Mouse (Mus musculus): ENCODE measurements around the gene Nol6. TPM values are rescaled to one million over a fixed set of nuclear protein-coding genes. Genes with fewer than 3 reads are reported as not detected.
"Not testable (repeated sequence)": the region's sequence is repeated elsewhere in the genome, so short reads cannot be mapped to it uniquely, and the experiment has no call there.

The Nol6 gene
- total RNA-seq, 2 experiments from 2014 or later, result 54.9 to 56.2 TPM

DNA sequence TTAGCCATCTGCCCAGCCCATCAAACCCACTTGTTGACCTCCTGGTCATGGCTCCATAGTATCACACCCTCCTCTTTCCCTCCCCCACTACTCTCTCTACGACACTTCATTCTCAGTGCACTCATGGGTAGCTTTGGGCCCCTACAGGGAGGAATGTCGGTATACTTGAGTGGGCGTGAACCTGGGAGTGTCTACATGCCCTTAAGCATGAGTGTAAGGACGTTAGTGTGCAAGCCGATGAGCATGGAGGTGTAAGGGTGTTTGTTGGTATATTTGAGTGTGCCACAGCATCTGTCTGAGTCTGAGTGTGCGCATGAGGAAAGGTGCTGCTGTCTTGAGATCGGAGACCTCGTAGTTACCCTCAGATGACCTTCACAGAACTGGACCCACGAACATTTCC, 37.3 kb downstream of the Nol6 start:
- no peak for DNase-seq (ENCODE audit: low spot score in 2 of 2)

- no peak for DNase-seq (ENCODE audit: low spot score in 2 of 2)
These were observed 39.4 kb downstream of the Nol6 start for GRCm38 (mm10) chr4:41084819-41085218.

DNA sequence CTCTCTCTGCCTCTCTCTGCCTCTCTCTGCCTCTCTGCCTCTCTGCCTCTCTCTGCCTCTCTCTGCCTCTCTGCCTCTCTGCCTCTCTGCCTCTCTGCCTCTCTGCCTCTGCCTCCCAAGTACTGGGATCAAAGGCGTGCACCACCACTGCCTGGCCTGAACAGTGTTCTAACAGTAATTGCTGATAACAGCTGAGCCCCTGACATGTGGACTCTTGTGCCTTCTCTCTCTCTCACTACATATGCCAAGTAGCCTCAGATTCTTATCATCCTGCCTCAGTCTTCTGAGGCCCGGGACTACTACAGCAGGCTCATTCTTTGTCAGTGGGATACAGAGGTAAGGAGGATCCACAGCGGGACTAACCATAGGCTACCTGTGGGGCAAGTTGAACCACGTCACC, 41.5 kb downstream of the Nol6 start:
- DNase-seq (ENCODE audit: low spot score in 2 of 2), result not testable (repeated sequence)

DNA sequence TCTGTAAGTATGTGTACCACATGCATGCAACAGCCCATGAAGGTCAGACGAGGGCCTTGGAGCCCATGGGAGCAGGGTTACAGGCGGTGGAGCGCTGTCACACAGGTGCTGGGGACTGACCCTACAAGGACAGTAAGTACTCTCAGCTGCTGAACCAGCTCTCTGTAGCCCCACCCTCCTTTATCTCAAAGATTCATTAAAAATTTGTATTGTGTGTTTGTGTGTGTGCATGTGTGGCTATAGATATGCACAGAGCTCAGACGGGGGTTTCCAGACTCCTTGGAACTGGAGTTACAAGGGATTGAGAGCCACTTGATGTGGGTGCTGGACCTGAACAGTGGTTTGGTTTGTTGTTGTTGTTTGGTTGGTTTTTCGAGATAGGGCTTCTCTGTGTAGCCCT, 42.5 kb downstream of the Nol6 start:
- DNase-seq (ENCODE audit: low spot score in 2 of 2), result no peak

DNA sequence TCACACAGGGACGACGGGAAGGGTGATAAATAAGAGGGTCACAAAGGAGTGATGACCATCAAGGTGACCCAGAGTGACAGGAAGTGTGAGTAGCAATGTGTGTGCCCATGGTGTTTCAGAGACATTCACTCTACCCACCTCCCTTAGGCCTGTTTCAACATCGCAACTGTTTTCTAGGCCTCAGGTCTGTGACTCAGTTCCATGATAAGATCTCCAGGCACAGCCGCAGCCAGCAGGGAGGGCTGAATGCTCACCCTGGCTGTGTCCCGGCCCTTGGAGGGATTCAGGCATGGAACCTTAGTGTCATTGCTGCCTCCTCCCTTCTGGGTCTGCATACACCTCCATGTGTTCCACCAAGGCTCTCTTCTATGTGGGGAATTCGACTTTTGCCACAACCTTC, 45.5 kb downstream of the Nol6 start:
- DNase-seq (ENCODE audit: low spot score in 2 of 2), result no peak

GRCm38 (mm10) chr4:41074461-41074860, 49.8 kb downstream of the Nol6 start:
- no peak for DNase-seq (ENCODE audit: low spot score in 2 of 2)

DNA sequence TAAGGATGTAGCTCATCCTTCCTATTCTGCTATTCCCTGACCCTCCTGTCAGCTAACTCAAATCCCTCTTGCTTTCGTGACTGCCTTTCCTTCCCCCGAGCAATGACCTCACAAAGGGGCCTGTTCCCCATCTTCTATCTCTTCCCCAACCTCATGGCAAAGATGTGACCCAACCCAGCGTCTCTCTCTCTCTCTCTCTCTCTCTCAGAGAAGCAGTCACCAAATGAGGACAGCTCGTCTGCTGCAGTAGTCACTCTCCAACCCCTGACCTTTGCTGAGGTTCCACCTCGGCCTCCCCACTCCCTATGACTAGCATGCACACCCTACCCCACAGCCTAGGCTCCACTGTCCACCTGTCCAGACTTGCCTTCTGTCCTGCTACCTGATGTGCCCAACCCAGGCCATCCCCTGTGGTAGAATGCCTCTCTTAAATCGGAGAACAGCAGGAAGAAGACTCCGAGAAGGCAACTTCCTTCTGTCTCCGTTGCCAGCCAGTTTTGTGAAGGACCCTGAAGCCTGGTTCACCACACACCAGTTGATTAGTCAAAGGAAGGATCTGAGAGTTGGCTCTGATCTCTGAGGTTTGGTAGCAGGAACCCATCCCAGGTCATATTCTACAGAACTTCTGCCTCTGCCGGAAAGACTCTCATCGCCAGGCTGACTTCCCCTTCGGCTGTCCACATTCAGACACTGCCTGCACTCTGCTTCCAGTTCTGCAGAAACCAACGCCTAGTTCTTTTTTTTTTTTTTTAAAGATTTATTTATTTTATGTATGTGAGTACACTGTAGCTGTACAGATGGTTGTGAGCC, 51.0 kb downstream of the Nol6 start:
- DNase-seq (ENCODE audit: low spot score in 2 of 2), result no peak

DNA sequence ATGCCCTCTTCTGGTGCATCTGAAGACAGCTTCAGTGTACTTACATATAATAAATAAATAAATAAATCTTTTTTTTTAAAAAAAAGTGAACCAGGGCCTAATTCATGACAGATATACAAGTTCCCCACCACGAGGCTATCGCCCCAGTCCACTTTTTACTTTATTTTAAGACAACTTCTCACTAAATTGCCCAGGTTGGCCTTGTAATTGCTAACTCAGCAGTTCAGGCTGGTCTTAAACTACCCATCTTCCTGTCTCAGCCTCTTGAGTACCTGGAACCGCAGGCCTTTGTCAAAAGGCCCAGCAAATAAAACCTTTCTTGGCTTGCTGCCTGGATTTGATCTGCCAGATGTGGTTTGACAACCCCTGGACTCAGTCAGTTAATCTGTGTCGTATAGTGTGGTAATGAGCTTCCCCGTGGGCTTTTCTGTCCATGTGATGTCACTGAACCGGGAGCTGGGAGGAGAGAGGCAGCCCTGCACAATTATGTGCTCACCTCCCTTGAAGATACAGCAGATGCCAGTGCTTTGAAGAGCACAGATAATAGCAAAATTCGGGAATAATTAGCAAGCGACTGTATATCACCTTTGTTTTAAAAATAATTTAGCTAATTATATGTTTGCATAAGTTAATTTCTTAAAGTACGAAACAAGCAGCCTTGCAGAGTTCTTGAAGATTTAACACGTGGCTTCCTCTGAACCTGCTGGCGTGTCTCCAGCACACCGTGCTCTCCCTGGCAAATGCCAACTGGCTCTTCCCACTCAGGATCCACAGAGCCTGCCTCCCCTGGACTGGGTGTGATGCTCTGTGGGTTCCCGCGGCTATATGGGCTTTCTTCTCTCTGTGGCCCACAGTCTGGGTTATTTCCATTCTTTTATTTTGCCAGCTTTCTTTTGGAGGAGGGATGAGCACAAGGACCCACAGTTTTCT, 52.5 kb downstream of the Nol6 start:
- DNase-seq (ENCODE audit: low spot score in 2 of 2), result no peak

- DNase-seq (ENCODE audit: low spot score in 2 of 2), result no peak
These were observed 59.1 kb downstream of the Nol6 start for GRCm38 (mm10) chr4:41065196-41065595.

Other genes with a start within 250 kb of the Nol6 start
- 10 to 100 TPM; 14.6 to 17.7 TPM for gene Spink4, start 204.4 kb downstream of the Nol6 start, total RNA-seq (2021)
- gene Bag1, start 176.2 kb downstream of the Nol6 start, total RNA-seq (2021), result 100 to 1,000 TPM; 225 to 228 TPM
- 10 to 100 TPM; 69.0 to 76.8 TPM for gene Chmp5, start 176.0 kb downstream of the Nol6 start, total RNA-seq (2021)
- 100 to 1,000 TPM; 107 to 110 TPM for gene Nfx1, start 153.5 kb downstream of the Nol6 start, total RNA-seq (2021)
- gene Aqp7, start 76.3 kb downstream of the Nol6 start, total RNA-seq (2021), result 10 to 100 TPM; 14.9 to 21.6 TPM
- 10 to 100 TPM in 1 of 2 experiments, under 1 TPM in 1; 0.51 to 14.1 TPM for gene Aqp3, start 26.3 kb downstream of the Nol6 start, total RNA-seq (2021)
- 100 to 1,000 TPM; 123 to 128 TPM for gene Ube2r2, start 11.3 kb upstream of the Nol6 start, total RNA-seq (2021)
- 10 to 100 TPM; 53.6 to 67.0 TPM for gene Ubap2, start 150.7 kb upstream of the Nol6 start, total RNA-seq (2021)
- gene Dcaf12, start 190.4 kb upstream of the Nol6 start, total RNA-seq (2021), result 10 to 100 TPM; 64.3 to 64.9 TPM
- gene Ubap1, start 224.5 kb upstream of the Nol6 start, total RNA-seq (2021), result 10 to 100 TPM; 52.9 to 56.1 TPM

Data from adrenal gland, postnatal 4 days (tissue).